Mouse (Mus musculus) brain, embryonic 14.5 days (tissue): ENCODE results near the gene Cacna2d2. TPM values are rescaled to one million over a fixed set of nuclear protein-coding genes. Genes with fewer than 3 reads are reported as not detected.
"Not testable (repeated sequence)": the region's sequence is repeated elsewhere in the genome, so short reads cannot be mapped to it uniquely, and the experiment has no call there.

Source experiments
- DNase-seq: peaks from one replicate; pipeline ENCODE4 v3.0.0-alpha.2; 2011; ENCODE audit warnings: low read depth
- CTCF ChIP-seq: fragments of 200-500 bp; IDR thresholded peaks from 2 replicates; pipeline ENCODE4 v1.5.1; 2012; ENCODE audit warnings: inconsistent platforms, mild to moderate bottlenecking, moderate library complexity, borderline replicate concordance; ENCODE audit not compliant: insufficient read depth, insufficient read length; ENCODE audit errors: extremely low read depth
- POLR2A ChIP-seq: fragments of 200-500 bp; IDR thresholded peaks from 2 replicates; pipeline ENCODE4 v1.6.1; 2012; ENCODE audit warnings: mild to moderate bottlenecking, inconsistent platforms, borderline replicate concordance; ENCODE audit not compliant: poor library complexity, insufficient read depth, insufficient read length, severe bottlenecking; ENCODE audit errors: extremely low read depth
- polyA plus RNA-seq: library from polyadenylated mRNA; depleted of rRNA; stranded (reverse); fragments of >200 nt; gene quantifications from 2 replicates; pipeline ENCODE4 v1.2.3, GENCODE M21; 2012

Gene Cacna2d2
- polyA plus RNA-seq, 1 experiment: 143 TPM

DNA sequence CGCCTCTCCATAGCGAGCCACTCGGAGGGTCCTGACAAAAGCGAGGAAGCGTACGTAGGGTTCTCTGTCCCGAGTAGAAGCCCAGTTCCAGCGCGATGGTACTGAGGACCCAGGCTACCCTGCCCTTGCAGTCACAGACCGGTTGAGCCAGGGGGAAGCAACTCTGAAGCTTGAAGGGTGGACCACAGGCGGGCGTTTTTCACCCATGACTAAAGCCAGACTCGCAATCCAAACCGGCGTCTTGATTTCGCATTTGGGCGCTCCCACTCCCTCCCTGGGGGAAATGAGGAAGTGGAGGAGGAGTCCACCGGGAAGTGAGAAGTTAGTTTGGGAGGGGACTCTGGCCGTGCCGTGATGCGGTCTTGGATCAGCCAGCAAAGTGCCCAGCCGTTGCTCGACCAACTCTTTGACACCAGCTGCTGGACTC, 155.6 kb downstream of the Cacna2d2 start:
- DNase-seq: peak; percentile 56
- no peak for TF ChIP-seq POLR2A

DNA sequence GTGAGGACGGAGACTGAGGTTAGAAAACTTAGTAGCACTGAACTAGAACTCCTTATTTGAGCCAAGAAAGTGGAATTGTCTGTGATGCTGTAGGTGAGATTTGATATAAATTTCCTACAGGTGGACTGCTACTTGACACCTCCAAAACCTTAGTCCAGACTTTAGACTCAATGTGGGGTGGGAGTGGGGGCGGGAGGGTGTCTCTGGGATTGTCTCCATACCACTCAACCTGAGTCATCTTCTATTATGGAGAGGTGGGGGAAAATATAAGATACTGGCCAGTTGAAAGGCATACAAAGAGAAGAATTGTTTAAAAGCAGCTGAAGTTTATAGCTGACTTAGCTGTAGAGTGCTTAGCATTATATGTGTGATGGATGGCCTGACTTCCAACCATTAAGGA, 156.3 kb downstream of the Cacna2d2 start:
- TF ChIP-seq POLR2A (no peak), CTCF (no peak)
- DNase-seq: no peak

DNA sequence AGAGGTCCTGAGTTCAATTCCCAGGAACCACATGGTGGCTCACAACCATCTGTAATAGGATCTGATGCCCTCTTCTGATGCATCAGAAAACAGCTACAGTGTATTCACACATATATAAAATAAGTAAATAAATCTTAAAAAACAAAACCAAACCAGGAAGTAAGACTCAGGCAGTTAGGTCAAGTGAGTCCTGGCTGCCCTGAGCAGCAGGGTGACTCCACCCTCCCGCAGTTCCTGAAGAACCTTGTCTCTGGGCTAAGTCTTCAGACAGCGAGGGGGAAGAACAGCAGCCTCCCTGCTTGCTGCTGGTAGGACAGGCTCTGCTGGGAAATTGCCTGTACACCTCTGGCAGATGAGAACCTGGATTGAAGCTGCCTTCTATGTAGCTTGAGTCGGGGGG, 156.9 kb downstream of the Cacna2d2 start:
- DNase-seq: no peak

DNA sequence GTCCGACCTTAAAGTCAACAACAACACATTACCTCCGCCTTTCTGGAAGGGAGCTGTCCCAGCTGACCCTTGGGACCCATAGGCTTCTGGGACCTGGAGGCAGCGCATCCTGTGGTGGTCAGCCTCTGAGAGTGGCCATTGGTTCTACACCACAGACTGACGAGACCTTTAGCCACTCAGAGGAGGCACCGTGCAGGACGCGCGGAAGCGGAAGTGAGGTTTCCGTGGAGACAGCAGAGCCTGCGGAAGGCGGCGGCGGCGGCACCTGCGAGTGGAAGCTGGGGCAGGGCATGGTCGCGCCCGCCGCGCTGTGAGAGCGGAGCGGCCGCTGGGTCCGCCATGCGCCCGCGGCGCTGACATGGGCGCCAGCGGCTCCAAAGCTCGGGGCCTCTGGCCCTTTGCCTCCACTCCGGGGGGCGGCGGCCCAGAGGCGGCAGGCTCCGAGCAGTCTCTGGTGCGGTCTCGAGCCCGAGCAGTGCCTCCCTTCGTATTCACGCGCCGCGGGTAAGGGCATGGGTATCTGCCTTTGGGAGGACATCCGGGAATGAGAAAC, 163.7 kb downstream of the Cacna2d2 start, which contains the start of gene Tusc2:
Gene Tusc2, plus strand, starts transcription at position 227 of the 553 bp plus-strand sequence.
- TF ChIP-seq POLR2A (peak; percentile 83), CTCF (no peak)
- DNase-seq: peak; percentile 97

More for the DNA sequence above, 156.9 kb downstream of the Cacna2d2 start:
- no peak for TF ChIP-seq CTCF
- TF ChIP-seq POLR2A: no peak

DNA sequence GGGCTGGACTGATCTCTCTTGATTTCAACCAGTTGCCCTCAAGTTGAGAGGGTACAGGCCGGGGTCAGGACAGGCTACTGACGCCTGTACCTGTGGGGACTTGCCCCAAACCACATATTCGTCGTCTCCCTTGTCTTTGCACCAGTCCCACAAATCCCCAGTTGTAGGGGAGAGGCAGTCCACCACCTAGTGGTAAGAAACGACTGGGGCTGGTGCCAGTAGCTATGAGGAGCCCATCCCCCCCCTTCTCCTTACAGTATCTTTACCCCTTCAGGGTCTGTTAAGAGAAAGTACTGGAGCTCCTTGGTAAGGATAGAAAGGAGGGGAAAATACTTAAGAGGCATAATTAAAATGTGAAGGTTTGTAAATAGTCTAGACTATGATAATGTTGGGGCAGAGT, 166.1 kb downstream of the Cacna2d2 start:
- not testable (repeated sequence) for DNase-seq
- 0 out of 2 replicates have a peak, but pooled peaks have one; percentile 21 for TF ChIP-seq CTCF

DNA sequence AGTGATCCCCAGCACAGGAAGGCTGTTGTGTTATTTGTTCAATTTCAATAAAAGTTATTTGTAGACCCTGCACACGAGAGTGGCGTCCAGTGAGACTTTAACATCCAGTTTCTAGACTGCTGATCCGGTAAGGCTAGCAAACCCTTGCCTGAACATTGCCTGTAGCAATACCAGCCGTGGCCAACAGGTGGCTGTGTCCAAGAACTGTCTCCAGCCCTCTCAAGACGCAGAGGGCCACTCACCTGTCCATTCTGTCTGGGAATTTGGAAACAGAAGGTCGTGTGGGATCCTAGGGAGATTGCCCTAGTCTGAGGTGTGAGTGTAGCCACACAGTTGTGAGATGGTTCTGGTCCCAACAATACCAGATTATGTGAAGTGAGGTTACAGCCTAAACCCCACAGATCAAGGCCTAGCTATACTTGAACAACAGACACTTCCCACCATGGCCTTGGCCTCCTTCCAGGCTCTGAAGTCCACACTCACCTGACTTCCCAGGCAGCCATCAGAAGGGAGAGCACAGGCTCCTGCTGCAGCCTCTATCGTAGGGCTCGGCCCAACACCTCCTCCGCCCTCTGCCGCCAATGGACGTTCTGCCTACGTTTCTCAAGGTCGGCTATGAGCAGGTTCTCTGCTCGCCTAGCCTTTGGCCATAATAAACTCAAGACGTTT, 166.8 kb downstream of the Cacna2d2 start:
- peak; percentile 75 for DNase-seq
- no peak for TF ChIP-seq POLR2A
- peak; percentile 81 for TF ChIP-seq CTCF

DNA sequence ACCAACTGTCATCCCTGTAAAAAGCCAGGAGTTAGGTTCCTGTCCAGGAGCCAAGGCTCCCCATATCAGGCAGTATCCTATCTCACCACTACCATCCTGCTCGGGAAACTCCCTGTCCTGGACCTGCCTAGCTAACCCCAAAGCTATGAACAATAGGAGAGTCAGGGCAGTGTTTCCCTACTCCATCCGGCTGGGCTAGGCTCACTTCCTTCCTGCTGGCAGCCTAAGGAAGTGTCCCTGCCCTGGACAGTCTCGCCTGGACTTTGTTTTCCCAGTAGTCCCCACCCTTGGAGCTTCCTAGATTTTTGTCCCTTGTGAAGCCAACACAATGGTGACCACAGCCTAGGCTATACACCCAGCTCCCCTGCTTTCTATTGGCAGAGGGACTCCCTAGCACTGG, 167.4 kb downstream of the Cacna2d2 start:
- TF ChIP-seq POLR2A (no peak), CTCF (no peak)
- no peak for DNase-seq

DNA sequence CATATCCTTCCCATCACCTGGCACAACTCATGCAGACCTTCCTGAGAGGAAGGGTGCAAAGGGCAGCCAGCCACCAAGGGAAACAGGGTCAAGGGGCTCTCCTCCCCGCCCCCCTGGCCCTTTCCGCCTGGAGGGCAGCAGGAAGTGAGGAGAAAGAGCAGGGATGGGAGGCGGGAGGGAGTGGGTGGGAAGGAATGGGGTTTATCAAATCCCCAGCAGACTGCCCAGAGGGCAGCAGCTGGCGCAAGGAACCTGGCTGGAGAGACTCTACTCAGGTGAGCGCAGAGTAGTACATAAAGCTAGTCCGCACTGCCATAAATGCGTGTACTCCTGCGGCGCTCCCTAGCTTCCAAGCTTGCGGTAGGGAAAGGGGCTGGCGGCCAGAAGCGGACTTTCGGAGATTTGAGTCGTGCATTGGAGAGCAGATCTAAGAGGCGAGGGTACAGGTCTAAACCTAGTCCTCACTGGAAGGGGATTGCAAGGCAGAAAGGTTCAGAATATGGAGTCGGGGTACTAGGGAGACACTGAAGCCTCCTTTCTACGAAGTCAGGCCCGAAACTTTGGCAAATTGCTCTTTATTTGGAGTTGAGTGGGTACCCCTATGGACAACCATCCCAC, 168.4 kb downstream of the Cacna2d2 start, which contains the start of gene Hyal2:
Gene Hyal2, plus strand, starts transcription at position 244 of the 618 bp plus-strand sequence.
- no peak for DNase-seq
- no peak for TF ChIP-seq CTCF
- TF ChIP-seq POLR2A: no peak

DNA sequence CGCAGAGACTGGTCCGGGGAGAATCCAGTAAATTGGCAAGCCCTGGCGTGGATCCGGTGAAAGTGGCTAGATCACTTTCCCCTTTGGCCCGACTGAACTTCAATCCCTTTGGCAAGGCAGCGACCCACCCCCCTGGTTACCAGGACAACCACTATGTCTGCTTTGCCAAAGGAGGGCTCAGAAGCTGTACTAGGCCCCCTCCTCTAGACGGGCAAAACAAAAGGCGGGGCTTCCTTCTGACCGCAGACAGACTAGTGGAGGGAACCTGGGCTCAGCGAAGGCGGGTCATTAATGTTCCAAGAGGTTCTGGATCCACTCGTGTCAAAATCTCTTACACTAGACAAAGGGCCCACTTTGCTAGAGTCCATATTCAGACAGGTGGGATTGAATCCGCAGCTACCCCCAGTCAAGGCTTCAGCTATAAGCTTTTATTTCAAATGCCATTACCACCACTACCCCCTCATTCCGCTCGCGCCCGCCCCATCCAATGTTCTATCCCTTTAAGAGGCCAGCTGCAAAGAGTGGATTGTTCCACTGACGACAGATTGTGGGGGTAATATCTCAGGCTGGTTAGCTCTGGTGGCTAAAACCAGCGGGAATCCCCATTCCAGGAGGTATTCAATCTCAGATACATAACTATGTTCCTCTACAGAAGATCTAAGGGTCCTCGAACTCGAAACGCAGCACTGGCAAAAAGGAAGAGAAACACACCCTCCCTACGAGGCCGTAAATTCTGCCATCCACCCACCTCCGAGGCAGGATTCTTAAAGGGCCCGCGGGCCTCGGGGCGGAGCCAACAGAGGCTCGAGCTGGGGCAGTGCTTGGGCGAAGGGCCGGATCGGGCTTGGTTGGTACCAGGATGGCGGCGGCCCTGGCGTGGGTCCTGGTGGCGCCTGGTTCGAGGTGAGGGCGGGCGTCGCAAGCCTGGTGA, 169.2 kb downstream of the Cacna2d2 start:
- DNase-seq: peak; percentile 96
- TF ChIP-seq POLR2A (peak; percentile 74; the same call in 1 of the 2 replicates), CTCF (no peak)

DNA sequence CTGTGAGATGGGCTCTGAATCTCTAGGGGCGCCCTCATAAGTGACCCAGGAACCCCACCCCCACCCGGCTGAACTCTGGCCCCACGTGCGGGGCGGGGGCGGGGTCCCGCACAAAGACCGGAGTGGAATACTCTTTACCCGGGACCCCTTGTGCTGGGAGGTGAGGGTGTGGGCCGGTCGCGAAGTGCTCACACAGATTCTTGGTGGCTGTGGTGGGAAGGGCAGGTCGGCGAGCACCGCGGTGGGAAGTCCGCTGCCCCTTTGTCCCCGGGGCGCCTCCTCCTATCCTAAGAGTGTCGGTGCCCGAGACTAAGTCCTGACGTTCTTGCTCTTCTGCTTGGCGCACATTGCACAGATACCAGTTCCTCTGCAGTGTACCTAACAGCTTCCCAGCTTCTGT, 169.9 kb downstream of the Cacna2d2 start:
- TF ChIP-seq CTCF: no peak
- no peak for TF ChIP-seq POLR2A
- no peak for DNase-seq

DNA sequence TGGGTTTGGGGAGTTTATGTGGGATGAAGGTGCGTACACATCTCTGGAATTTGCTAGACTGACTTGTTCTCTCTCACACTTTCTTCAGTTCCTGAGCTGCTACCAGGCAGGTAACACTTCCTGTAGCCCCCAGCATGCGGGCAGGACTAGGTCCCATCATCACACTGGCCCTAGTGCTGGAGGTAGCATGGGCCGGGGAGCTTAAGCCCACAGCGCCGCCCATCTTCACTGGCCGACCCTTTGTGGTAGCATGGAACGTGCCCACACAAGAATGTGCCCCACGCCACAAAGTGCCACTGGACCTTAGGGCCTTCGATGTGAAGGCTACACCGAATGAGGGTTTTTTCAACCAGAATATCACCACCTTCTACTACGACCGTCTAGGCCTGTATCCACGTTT, 170.6 kb downstream of the Cacna2d2 start:
- DNase-seq: no peak
- TF ChIP-seq CTCF (no peak), POLR2A (no peak)
